Mouse (Mus musculus) MEL (cell line): ENCODE data around the gene Prcd. TPM values are rescaled to one million over a fixed set of nuclear protein-coding genes. Genes with fewer than 3 reads are reported as not detected.

Source experiments
- DNase-seq: peaks from one replicate; pipeline ENCODE4 v3.0.0; 2011; ENCODE audit warnings: low read depth, low spot score
- H3K27ac ChIP-seq: 2 replicates; pipeline ENCODE4 v1.5.1; 2012; ENCODE audit warnings: low read depth, mild to moderate bottlenecking, control low read depth, low read length, moderate library complexity; ENCODE audit not compliant: control insufficient read depth
- H3K27me3 ChIP-seq, 2 experiments: fragments of 150-350 bp in 1 of 2; sonication (generic) in 1 of 2; 2 replicates each; pipeline ENCODE4 v1.6.1; 2012; ENCODE audit warnings: low read length in 2 of 2, mild to moderate bottlenecking in 2 of 2, improper control_type of control experiment in 1 of 2, moderate library complexity in 1 of 2; ENCODE audit not compliant: insufficient read depth in 2 of 2, control insufficient read depth in 1 of 2
- H3K36me3 ChIP-seq, 2 experiments: 2 replicates each; pipeline ENCODE4 v1.6.1; 2012 to 2014; ENCODE audit warnings: low read length in 2 of 2, improper control_type of control experiment in 1 of 2, inconsistent platforms in 1 of 2, mild to moderate bottlenecking in 1 of 2; ENCODE audit not compliant: insufficient read depth in 2 of 2, control insufficient read depth in 1 of 2
- H3K4me1 ChIP-seq, 2 experiments: fragments of 150-350 bp in 1 of 2; sonication (generic) in 1 of 2; 2 replicates each; pipeline ENCODE4 v1.6.1; 2012; ENCODE audit warnings: low read length in 2 of 2, improper control_type of control experiment in 1 of 2, mild to moderate bottlenecking in 1 of 2; ENCODE audit not compliant: insufficient read depth in 2 of 2, control insufficient read depth in 1 of 2
- H3K4me3 ChIP-seq, 2 experiments: fragments of 150-350 bp in 1 of 2; sonication (generic) in 1 of 2; 2 replicates each; pipeline ENCODE4 v1.5.1; 2012; ENCODE audit warnings: low read depth in 2 of 2, low read length in 2 of 2, mild to moderate bottlenecking in 2 of 2, moderate library complexity in 2 of 2, control low read depth in 1 of 2, improper control_type of control experiment in 1 of 2; ENCODE audit not compliant: control insufficient read depth in 1 of 2, insufficient read depth in 1 of 2
- H3K79me2 ChIP-seq: 2 replicates; pipeline ENCODE4 v1.6.1; 2012; ENCODE audit warnings: mild to moderate bottlenecking, low read length, moderate library complexity; ENCODE audit not compliant: control insufficient read depth, poor library complexity, insufficient read depth
- H3K9ac ChIP-seq: 2 replicates; pipeline ENCODE4 v1.6.1; 2012; ENCODE audit warnings: low read depth, mild to moderate bottlenecking, control low read depth, low read length, moderate library complexity; ENCODE audit not compliant: control insufficient read depth, poor library complexity, severe bottlenecking
- H3K9me3 ChIP-seq: fragments of 150-350 bp; sonication (generic); replicated peaks from 2 replicates; pipeline ENCODE4 v1.6.1; 2012; ENCODE audit warnings: mild to moderate bottlenecking, low read length, improper control_type of control experiment, moderate library complexity; ENCODE audit not compliant: insufficient read depth
- CHD1 ChIP-seq: IDR thresholded peaks from 2 replicates; pipeline ENCODE4 v1.6.1; 2012; ENCODE audit warnings: low read depth, mild to moderate bottlenecking, inconsistent platforms, low read length, improper control_type of control experiment
- CTCF ChIP-seq, 3 experiments: IDR thresholded peaks in 2 of 3; conservative IDR thresholded peaks in 1 of 3; 2 replicates each; pipeline ENCODE4 v1.5.1; 2011 to 2012; ENCODE audit warnings: low read length in 3 of 3, low read depth in 2 of 3, mild to moderate bottlenecking in 2 of 3, improper control_type of control experiment in 1 of 3, inconsistent platforms in 1 of 3, mixed read lengths in 1 of 3, moderate library complexity in 1 of 3; ENCODE audit not compliant: control insufficient read depth in 1 of 3, insufficient read depth in 1 of 3, poor library complexity in 1 of 3, severe bottlenecking in 1 of 3
- E2F4 ChIP-seq: IDR thresholded peaks from 2 replicates; pipeline ENCODE4 v1.6.1; 2011; ENCODE audit warnings: low read depth, low read length, improper control_type of control experiment, borderline replicate concordance
- GABPA ChIP-seq: IDR thresholded peaks from 2 replicates; pipeline ENCODE4 v1.6.1; 2012; ENCODE audit warnings: low read depth, mild to moderate bottlenecking, inconsistent platforms, low read length, improper control_type of control experiment, moderate library complexity
- HCFC1 ChIP-seq: IDR thresholded peaks from 2 replicates; pipeline ENCODE4 v1.6.1; 2012; ENCODE audit warnings: low read depth, mild to moderate bottlenecking, inconsistent platforms, low read length, improper control_type of control experiment, moderate library complexity
- JUND ChIP-seq: IDR thresholded peaks from 2 replicates; pipeline ENCODE4 v1.6.1; 2011; ENCODE audit warnings: low read depth, mild to moderate bottlenecking, improper control_type of control experiment, low read length
- KAT2A ChIP-seq: conservative IDR thresholded peaks from 2 replicates; pipeline ENCODE4 v1.6.1; 2012; ENCODE audit warnings: low read depth, low read length, improper control_type of control experiment, inconsistent platforms
- MAFK ChIP-seq: IDR thresholded peaks from 2 replicates; pipeline ENCODE4 v1.6.1; 2011; ENCODE audit warnings: low read depth, mild to moderate bottlenecking, low read length, improper control_type of control experiment, borderline replicate concordance
- MAX ChIP-seq: IDR thresholded peaks from 2 replicates; pipeline ENCODE4 v1.6.1; 2011; ENCODE audit warnings: low read length, improper control_type of control experiment
- MEF2A ChIP-seq: IDR thresholded peaks from 2 replicates; pipeline ENCODE4 v1.6.1; 2014; ENCODE audit warnings: low read depth, mild to moderate bottlenecking, inconsistent platforms, low read length, improper control_type of control experiment; ENCODE audit not compliant: poor library complexity, insufficient replicate concordance, severe bottlenecking; ENCODE audit errors: extremely low read depth
- MXI1 ChIP-seq: IDR thresholded peaks from 2 replicates; pipeline ENCODE4 v1.6.1; 2011; ENCODE audit warnings: mild to moderate bottlenecking, low read depth, low read length, improper control_type of control experiment
- NELFE ChIP-seq: IDR thresholded peaks from 2 replicates; pipeline ENCODE4 v1.6.1; 2011; ENCODE audit warnings: low read depth, low read length, improper control_type of control experiment
- NRF1 ChIP-seq: IDR thresholded peaks from 2 replicates; pipeline ENCODE4 v1.6.1; 2014; ENCODE audit warnings: low read depth, mild to moderate bottlenecking, inconsistent platforms, low read length, improper control_type of control experiment, moderate library complexity; ENCODE audit not compliant: poor library complexity, insufficient read depth, severe bottlenecking
- RAD21 ChIP-seq: IDR thresholded peaks from 2 replicates; pipeline ENCODE4 v1.6.1; 2011; ENCODE audit warnings: mild to moderate bottlenecking, low read depth, low read length, improper control_type of control experiment
- RCOR1 ChIP-seq: IDR thresholded peaks from 2 replicates; pipeline ENCODE4 v1.6.1; 2012; ENCODE audit warnings: low read depth, mild to moderate bottlenecking, inconsistent platforms, low read length, improper control_type of control experiment
- SIN3A ChIP-seq: IDR thresholded peaks from 2 replicates; pipeline ENCODE4 v1.6.1; 2012; ENCODE audit warnings: low read length, improper control_type of control experiment, inconsistent platforms
- TAL1 ChIP-seq: IDR thresholded peaks from 2 replicates; pipeline ENCODE4 v1.6.1; 2012; ENCODE audit warnings: mild to moderate bottlenecking, inconsistent platforms, low read length, moderate library complexity, mixed read lengths
- USF2 ChIP-seq, 2 experiments: IDR thresholded peaks; 2 replicates each; pipeline ENCODE4 v1.6.1; 2011 to 2012; ENCODE audit warnings: improper control_type of control experiment in 2 of 2, low read length in 2 of 2, borderline replicate concordance in 1 of 2, inconsistent platforms in 1 of 2, low read depth in 1 of 2, mild to moderate bottlenecking in 1 of 2; ENCODE audit not compliant: insufficient read depth in 1 of 2
- polyA plus RNA-seq, 2 experiments: library from polyadenylated mRNA; stranded (reverse) in 1 of 2; unstranded in 1 of 2; fragments of >175 nt in 1 of 2; fragments of >200 nt in 1 of 2; gene quantifications; 2 replicates each; pipeline versions ENCODE4 v1.2.1 to v1.2.4; 2012; ENCODE audit warnings: low replicate concordance in 2 of 2, low read depth in 1 of 2; ENCODE audit not compliant: insufficient read length in 2 of 2, insufficient read depth in 1 of 2, missing spikeins in 1 of 2
- total RNA-seq: library from RNA; depleted of rRNA; stranded (reverse); fragments of 300-350 nt; gene quantifications from 2 replicates; pipeline ENCODE4 v1.2.3, GENCODE M21; 2012

Gene Prcd
- total and polyA plus RNA-seq, 3 experiments = 44.4 to 72.2 TPM; not detected in 1

GRCm38 (mm10) chr11:116705204-116705608, 51.9 kb downstream of the Prcd start:
- H3K27ac ChIP-seq = no peak overlapping the region
- TF ChIP-seq RCOR1 = no peak
- TF ChIP-seq E2F4 = no peak
- H3K9me3 ChIP-seq = no peaks in the 10 kb centered on the region
- H3K27me3 ChIP-seq = no peaks in the 10 kb centered on the region; a peak in 1 of 4 replicates
- no peaks in the 10 kb centered on the region for H3K4me1 ChIP-seq
- peak; percentile 61 for DNase-seq
- H3K79me2 ChIP-seq = no peaks in the 10 kb centered on the region
- no peak overlapping the region for H3K4me3 ChIP-seq
- no peak overlapping the region for H3K9ac ChIP-seq
- H3K36me3 ChIP-seq = no peaks in the 10 kb centered on the region

DNA sequence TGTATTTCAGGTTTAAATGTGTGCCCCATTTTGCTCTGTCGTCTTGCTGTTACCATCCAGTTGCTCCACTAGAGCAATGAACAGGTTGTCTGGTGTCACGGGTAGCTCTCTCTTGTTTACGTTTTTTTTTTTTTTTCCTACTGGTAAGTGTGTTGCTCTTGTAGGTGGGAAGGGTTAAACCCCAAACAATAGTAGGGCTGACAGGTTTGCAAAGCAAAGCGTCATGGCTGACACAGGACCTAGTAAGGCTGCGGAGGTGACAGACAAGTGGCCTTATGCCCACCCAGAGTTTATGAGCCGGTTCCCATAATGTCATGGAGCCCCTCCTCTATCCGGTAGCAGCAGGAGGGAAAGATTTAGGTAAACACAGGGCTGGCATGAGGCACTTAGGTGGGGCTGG, 53.0 kb downstream of the Prcd start:
- H3K27me3 ChIP-seq = no peaks in the 10 kb centered on the region; a peak in 1 of 4 replicates
- peaks cover 0 to 2% of the 10 kb centered on the region in 2 experiments; a peak in 3 of 4 replicates for H3K4me1 ChIP-seq
- H3K27ac ChIP-seq = no peak overlapping the region
- H3K79me2 ChIP-seq = no peaks in the 10 kb centered on the region
- no peaks in the 10 kb centered on the region; a peak in 1 of 4 replicates for H3K36me3 ChIP-seq
- no peaks in the 10 kb centered on the region for H3K9me3 ChIP-seq
- no peak for DNase-seq
- TF ChIP-seq MAFK (no peak), TAL1 (no peak), MEF2A (no peak)
- no peak overlapping the region for H3K9ac ChIP-seq
- H3K4me3 ChIP-seq = no peak overlapping the region

GRCm38 (mm10) chr11:116710171-116710570, 56.8 kb downstream of the Prcd start:
- H3K36me3 ChIP-seq = no peaks in the 10 kb centered on the region; a peak in 1 of 4 replicates
- H3K79me2 ChIP-seq = no peaks in the 10 kb centered on the region
- H3K9ac ChIP-seq = no peak overlapping the region
- no peaks in the 10 kb centered on the region for H3K9me3 ChIP-seq
- DNase-seq = no peak
- TF ChIP-seq CTCF (IDR thresholded peaks at IDR 0.05 in 2 of 3, conservative IDR thresholded peaks at IDR 0.05 in 1 of 3; ENCODE audit: control insufficient read depth in 1 of 3, insufficient read depth in 1 of 3, low read depth in 2 of 3, low read length in 3 of 3, poor library complexity in 1 of 3, severe bottlenecking in 1 of 3) (no peak), KAT2A (no peak), GABPA (no peak), NELFE (no peak), MAFK (no peak), TAL1 (no peak), MXI1 (no peak), MEF2A (no peak), JUND (no peak), HCFC1 (no peak), USF2 (IDR thresholded peaks at IDR 0.05; ENCODE audit: borderline replicate concordance in 1 of 2, insufficient read depth in 1 of 2, low read depth in 1 of 2, low read length in 2 of 2) (no peak), CHD1 (no peak), RAD21 (no peak), MAX (no peak), NRF1 (no peak), SIN3A (no peak)
- TF ChIP-seq, all 39 proteins: peak for 0
- no peak overlapping the region for H3K27ac ChIP-seq
- H3K4me1 ChIP-seq = peaks cover 0 to 9% of the 10 kb centered on the region in 2 experiments; a peak in 3 of 4 replicates
- peaks cover 0 to 7% of the 10 kb centered on the region in 2 experiments; a peak in 2 of 4 replicates for H3K27me3 ChIP-seq
- H3K4me3 ChIP-seq = no peak overlapping the region
